Mouse (Mus musculus) kidney, adult 2 months (tissue): ENCODE results near the gene Ifrd1.

Experiments used
- CTCF ChIP-seq: fragments of 200-500 bp; conservative IDR thresholded peaks from 2 replicates; pipeline ENCODE4 v1.5.1; 2011; ENCODE audit warnings: low read depth, mild to moderate bottlenecking, control low read depth, low read length, moderate library complexity, mixed read lengths; ENCODE audit not compliant: insufficient read depth, insufficient read length
- POLR2A ChIP-seq: fragments of 200-500 bp; IDR thresholded peaks from one replicate; pipeline ENCODE4 v1.6.1; 2011; ENCODE audit warnings: low read depth, low read length, control low read depth

GRCm38 (mm10) chr12:40257226-40257625 lies 8.9 kb upstream of the Ifrd1 start:
- TF ChIP-seq CTCF (peak; percentile 97), POLR2A (no peak)
